Mouse (Mus musculus): ENCODE measurements around the gene Ppp2r1a.

DNA sequence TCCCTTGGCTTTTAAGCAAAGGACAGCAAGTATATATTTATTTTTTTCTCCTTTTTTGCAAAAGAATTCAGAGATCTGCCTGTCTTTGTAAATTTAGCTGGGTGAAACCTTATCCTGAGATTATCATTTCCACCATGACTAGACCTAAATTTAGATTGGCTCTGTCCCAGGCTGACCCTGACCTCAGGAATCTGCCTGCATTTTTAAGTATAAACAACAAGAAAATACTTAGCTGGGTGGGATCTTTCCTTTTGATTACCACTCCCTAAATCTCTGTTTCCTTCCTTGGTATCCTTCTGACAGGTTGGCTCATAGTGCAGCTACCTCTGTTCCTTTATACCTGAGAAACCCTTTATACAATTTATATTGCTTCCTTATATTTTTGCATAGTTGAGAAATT, 21.6 kb downstream of the Ppp2r1a start:
- no peak for TF ChIP-seq CTCF (IDR thresholded peaks at IDR 0.05; ENCODE audit: control insufficient read depth, insufficient read depth, insufficient read length)
- no peak for TF ChIP-seq MAX (IDR thresholded peaks at IDR 0.05)
- TF ChIP-seq USF1 (IDR thresholded peaks at IDR 0.05; ENCODE audit: low read depth) = no peak
- no peak for TF ChIP-seq CEBPB (IDR thresholded peaks at IDR 0.05; ENCODE audit: low read depth)
- no peak for TF ChIP-seq MYOG (IDR thresholded peaks at IDR 0.05; ENCODE audit: control insufficient read depth, extremely low read depth, insufficient read length)

Data from C2C12 (cell line).